Mouse (Mus musculus) gonadal fat pad, adult 2 months (tissue): ENCODE data around the gene Cxcl9. TPM values are rescaled to one million over a fixed set of nuclear protein-coding genes. Genes with fewer than 3 reads are reported as not detected.

Experiments
- DNase-seq: peaks from one replicate; pipeline ENCODE4 v3.0.0-alpha.2; 2012; ENCODE audit warnings: low read depth
- polyA plus RNA-seq: library from polyadenylated mRNA; depleted of rRNA; stranded (reverse); fragments of >200 nt; gene quantifications from 2 replicates; pipeline ENCODE4 v1.2.3, GENCODE M21; 2012

Cxcl9 gene
- polyA plus RNA-seq, 1 experiment: 25.1 TPM

- DNase-seq: no peak
These were observed 12.7 kb upstream of the Cxcl9 start for GRCm38 (mm10) chr5:92340606-92341005.

- no peak for DNase-seq
These were observed 8.9 kb upstream of the Cxcl9 start for GRCm38 (mm10) chr5:92336743-92337142.

- peak; percentile 49 for DNase-seq
These were observed 4.5 kb upstream of the Cxcl9 start for GRCm38 (mm10) chr5:92332359-92332840.

- DNase-seq: no peak
These were observed 3.9 kb upstream of the Cxcl9 start, which contains the start of gene Art3 for GRCm38 (mm10) chr5:92331635-92332338. Gene Art3 (plus strand): TSS chr5:92331827.

- DNase-seq: no peak
These were observed 3.2 kb upstream of the Cxcl9 start for GRCm38 (mm10) chr5:92331122-92331521.

GRCm38 (mm10) chr5:92327367-92327766 lies 512 bp downstream of the Cxcl9 start:
- DNase-seq: no peak

GRCm38 (mm10) chr5:92323264-92323663 lies 4.6 kb downstream of the Cxcl9 start:
- DNase-seq: peak; percentile 89

GRCm38 (mm10) chr5:92322612-92323011 lies 5.3 kb downstream of the Cxcl9 start:
- no peak for DNase-seq

GRCm38 (mm10) chr5:92321631-92322400 lies 6.1 kb downstream of the Cxcl9 start:
- peak; percentile 98 for DNase-seq

- DNase-seq: no peak
These were observed 9.3 kb downstream of the Cxcl9 start for GRCm38 (mm10) chr5:92318596-92318995.

GRCm38 (mm10) chr5:92318119-92318518 lies 9.8 kb downstream of the Cxcl9 start:
- no peak for DNase-seq

- DNase-seq: no peak
These were observed 14.1 kb downstream of the Cxcl9 start for GRCm38 (mm10) chr5:92313776-92314175.

- DNase-seq: no peak
These were observed 15.7 kb downstream of the Cxcl9 start for GRCm38 (mm10) chr5:92312046-92312715.

GRCm38 (mm10) chr5:92309681-92310511 lies 18.0 kb downstream of the Cxcl9 start, which contains the start of gene Sdad1:
Gene Sdad1 (minus strand): TSS chr5:92310479.
- DNase-seq: no peak

GRCm38 (mm10) chr5:92304291-92304690 lies 23.6 kb downstream of the Cxcl9 start:
- no peak for DNase-seq

- no peak for DNase-seq
These were observed 25.6 kb downstream of the Cxcl9 start for GRCm38 (mm10) chr5:92302149-92302840.

- DNase-seq: no peak
These were observed 33.4 kb downstream of the Cxcl9 start for GRCm38 (mm10) chr5:92294525-92294924.

- no peak for DNase-seq
These were observed 36.0 kb downstream of the Cxcl9 start for GRCm38 (mm10) chr5:92291652-92292414.

- no peak for DNase-seq
These were observed 40.0 kb downstream of the Cxcl9 start for GRCm38 (mm10) chr5:92287840-92288239.

- DNase-seq: no peak
These were observed 44.8 kb downstream of the Cxcl9 start for GRCm38 (mm10) chr5:92283107-92283506.
